Mouse (Mus musculus) liver, embryonic 16.5 days (tissue): ENCODE results near the gene Aifm3. TPM values are rescaled to one million over a fixed set of nuclear protein-coding genes. Genes with fewer than 3 reads are reported as not detected.
"Not testable (repeated sequence)": the region's sequence is repeated elsewhere in the genome, so short reads cannot be mapped to it uniquely, and the experiment has no call there.

Experiments used
- ATAC-seq: fragments of 200-750 bp; cut with Nextera tagmentation; 2 replicates; pipeline ENCODE4 v1.8.0; 2017; ENCODE audit warnings: low read depth, mild to moderate bottlenecking, moderate number of reproducible peaks, moderate library complexity
- H3K27ac ChIP-seq: fragments of 300-500 bp; sonication (generic); 2 replicates; pipeline ENCODE4 v1.5.1; 2014; ENCODE audit warnings: mild to moderate bottlenecking, low read length
- H3K27me3 ChIP-seq: fragments of 300-500 bp; sonication (generic); 2 replicates; pipeline ENCODE4 v1.6.1; 2014; ENCODE audit warnings: low read depth, low read length, mixed read lengths; ENCODE audit not compliant: control insufficient read depth, insufficient read depth
- H3K36me3 ChIP-seq: fragments of 300-500 bp; sonication (generic); 2 replicates; pipeline ENCODE4 v1.6.1; 2014; ENCODE audit warnings: mild to moderate bottlenecking; ENCODE audit not compliant: control insufficient read depth, insufficient read depth
- H3K4me1 ChIP-seq: fragments of 300-500 bp; sonication (generic); 2 replicates; pipeline ENCODE4 v1.6.1; 2014; ENCODE audit warnings: low read depth, low read length, mixed read lengths; ENCODE audit not compliant: control insufficient read depth
- H3K4me2 ChIP-seq: fragments of 300-500 bp; sonication (generic); 2 replicates; pipeline ENCODE4 v1.6.1; 2014; ENCODE audit warnings: low read depth, low read length, mixed read lengths
- H3K4me3 ChIP-seq: fragments of 300-500 bp; sonication (generic); 2 replicates; pipeline ENCODE4 v1.5.1; 2014; ENCODE audit warnings: low read depth, mild to moderate bottlenecking, low read length
- H3K9ac ChIP-seq: fragments of 300-500 bp; sonication (generic); 2 replicates; pipeline ENCODE4 v1.6.1; 2014; ENCODE audit warnings: low read depth, low read length
- H3K9me3 ChIP-seq: fragments of 300-500 bp; sonication (generic); replicated peaks from 2 replicates; pipeline ENCODE4 v1.6.1; 2016; ENCODE audit warnings: low read length; ENCODE audit not compliant: control insufficient read depth
- WGBS: fragments of 180-500 bp; shearing (Covaris S2); extraction: QIAGEN DNeasy Blood & Tissue Kit; methylation state at CpG from one replicate; pipeline ENCODE4 v1.1.7; 2014; ENCODE audit not compliant: insufficient replicate concordance; 5-methylcytosine and 5-hydroxymethylcytosine counted together
- polyA plus RNA-seq: library from polyadenylated mRNA; unstranded; fragments of >200 nt; fragmentation: Nextera tagmentation; extraction: Ambion mirVana; gene quantifications from 2 replicates; pipeline ENCODE4 v1.2.1, GENCODE M21; 2015

Aifm3 gene
- polyA plus RNA-seq, 1 experiment from 2014 or later: 6.3 TPM

GRCm38 (mm10) chr16:17554702-17555101, 65.3 kb downstream of the Aifm3 start:
- H3K27me3 ChIP-seq, H3K9me3 ChIP-seq, H3K36me3 ChIP-seq: not testable (repeated sequence)
- ATAC-seq: peak; percentile 49
- peak overlapping the region; percentile 77 for H3K4me2 ChIP-seq
- WGBS: 18% methylated on average over 4 of the region's 4 CpGs
- H3K9ac ChIP-seq: peak overlapping the region; percentile 1
- H3K27ac ChIP-seq: peak overlapping the region; percentile 48
- peaks cover 32% of the 10 kb centered on the region for H3K4me1 ChIP-seq
- H3K4me3 ChIP-seq: peak overlapping the region; percentile 47

GRCm38 (mm10) chr16:17556180-17556579, 66.8 kb downstream of the Aifm3 start:
- Histone ChIP-seq H3K4me2 (no peak overlapping the region), H3K4me1 (peaks cover 32% of the 10 kb centered on the region), H3K27me3 (peaks cover 4% of the 10 kb centered on the region; the same call in 1 of the 2 replicates), H3K36me3 (no peaks in the 10 kb centered on the region), H3K27ac (no peak overlapping the region), H3K4me3 (no peak overlapping the region), H3K9me3 (no peaks in the 10 kb centered on the region), H3K9ac (no peak overlapping the region)
- no peak for ATAC-seq
- 71% methylated on average over 4 of the region's 4 CpGs for WGBS

DNA sequence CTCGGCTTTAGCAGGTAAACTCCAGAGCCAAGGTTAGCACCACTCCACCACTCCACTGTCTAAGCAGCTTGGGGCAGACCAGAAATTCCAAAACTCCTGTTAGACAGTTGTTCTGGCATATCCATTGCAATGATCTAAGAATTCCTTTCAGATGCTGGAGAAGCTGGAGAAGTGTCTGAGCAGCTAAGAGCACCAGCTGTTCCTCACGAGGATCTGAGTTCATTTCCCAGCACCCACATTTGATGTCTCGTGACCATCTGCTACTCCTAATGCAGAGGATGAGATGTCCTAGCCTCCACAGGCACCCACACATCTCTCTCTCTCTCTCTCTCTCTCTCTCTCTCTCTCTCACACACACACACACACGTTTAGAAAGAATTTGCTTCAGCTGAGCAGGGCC, 67.5 kb downstream of the Aifm3 start:
- peaks cover 32% of the 10 kb centered on the region for H3K4me1 ChIP-seq
- H3K36me3 ChIP-seq: no peaks in the 10 kb centered on the region
- no peak overlapping the region for H3K4me2 ChIP-seq
- no peak overlapping the region for H3K9ac ChIP-seq
- ATAC-seq: no peak
- no peak overlapping the region for H3K27ac ChIP-seq
- no peaks in the 10 kb centered on the region for H3K9me3 ChIP-seq
- no peak overlapping the region for H3K4me3 ChIP-seq
- peaks cover 8% of the 10 kb centered on the region for H3K27me3 ChIP-seq
- WGBS: 46% methylated on average over 4 of the region's 4 CpGs

Other genes with a start within 250 kb of the Aifm3 start
- gene Tmem191c, start 213.5 kb upstream of the Aifm3 start, polyA plus RNA-seq: 2.9 and 4.0 TPM in 2 replicates
- gene Serpind1, start 158.2 kb upstream of the Aifm3 start, polyA plus RNA-seq: 242 and 251 TPM in 2 replicates
- gene Snap29, start 83.6 kb upstream of the Aifm3 start, polyA plus RNA-seq: 8.7 and 10.1 TPM in 2 replicates
- 13.5 and 15.2 TPM in 2 replicates for gene Pi4ka, start 83.3 kb upstream of the Aifm3 start, polyA plus RNA-seq
- 27.2 and 27.9 TPM in 2 replicates for gene Crkl, start 37.6 kb upstream of the Aifm3 start, polyA plus RNA-seq
- gene Lztr1, start 19.1 kb downstream of the Aifm3 start, polyA plus RNA-seq: 25.2 and 25.7 TPM in 2 replicates
- 18.9 and 21.1 TPM in 2 replicates for gene Thap7, start 41.5 kb downstream of the Aifm3 start, polyA plus RNA-seq
- 0.06 TPM in 1 of 2 replicates, not detected in the other for gene Lrrc74b, start 71.6 kb downstream of the Aifm3 start, polyA plus RNA-seq
- gene P2rx6, start 72.3 kb downstream of the Aifm3 start, polyA plus RNA-seq: 0.07 and 0.09 TPM in 2 replicates
- 2.9 and 3.5 TPM in 2 replicates for gene Slc7a4, start 93.6 kb downstream of the Aifm3 start, polyA plus RNA-seq
- gene Smpd4, start 129.7 kb downstream of the Aifm3 start, polyA plus RNA-seq: 13.6 and 15.1 TPM in 2 replicates
- gene Ccdc74a, start 156.9 kb downstream of the Aifm3 start, polyA plus RNA-seq: 2.2 and 2.5 TPM in 2 replicates
- 16.0 and 19.2 TPM in 2 replicates for gene Med15, start 243.3 kb downstream of the Aifm3 start, polyA plus RNA-seq